Mouse (Mus musculus) left cerebral cortex, postnatal 10 days (tissue): Measurements from ENCODE around the gene Nhsl2. TPM values are rescaled to one million over a fixed set of nuclear protein-coding genes. Genes with fewer than 3 reads are reported as not detected.

Experiments
- DNase-seq, 2 experiments: peaks; one replicate each; pipeline ENCODE4 v3.0.0; 2021 to 2022; ENCODE audit warnings: low spot score in 2 of 2, mixed read lengths in 1 of 2; ENCODE audit errors: extremely low spot score in 1 of 2
- intact Hi-C: fragments of 180-260 bp; cut with DNase I; formaldehyde crosslinking; loops from one replicate; pipeline ENCODE4 v1.15.1; 2025
- total RNA-seq, 2 experiments: library from RNA; stranded (reverse); gene quantifications; 2 replicates each; pipeline ENCODE4 v1.2.3; 2021

Gene Nhsl2
- total RNA-seq, 2 experiments from 2014 or later = 20.2 to 21.7 TPM

DNA sequence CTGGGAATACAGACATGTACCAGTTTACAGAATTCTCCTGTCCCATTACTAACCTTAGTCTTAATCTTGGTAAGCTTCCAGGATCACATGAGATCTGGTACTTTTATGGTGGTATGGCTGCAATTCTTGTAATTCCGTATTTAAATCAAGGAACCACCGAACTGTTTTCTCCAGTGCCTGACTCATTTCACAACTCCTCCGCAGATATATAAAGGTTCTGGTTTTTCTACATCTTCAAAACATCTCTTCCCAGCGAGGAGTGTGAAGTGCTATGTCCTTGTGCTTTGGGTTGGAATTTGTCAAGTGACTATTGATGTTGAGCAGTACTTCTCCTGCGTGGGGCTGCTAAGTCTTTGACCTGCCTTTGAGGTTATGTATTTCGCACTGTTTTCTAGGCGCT, 44.6 kb downstream of the Nhsl2 start:
- no peak for DNase-seq
- intact Hi-C loops = no loop called here

DNA sequence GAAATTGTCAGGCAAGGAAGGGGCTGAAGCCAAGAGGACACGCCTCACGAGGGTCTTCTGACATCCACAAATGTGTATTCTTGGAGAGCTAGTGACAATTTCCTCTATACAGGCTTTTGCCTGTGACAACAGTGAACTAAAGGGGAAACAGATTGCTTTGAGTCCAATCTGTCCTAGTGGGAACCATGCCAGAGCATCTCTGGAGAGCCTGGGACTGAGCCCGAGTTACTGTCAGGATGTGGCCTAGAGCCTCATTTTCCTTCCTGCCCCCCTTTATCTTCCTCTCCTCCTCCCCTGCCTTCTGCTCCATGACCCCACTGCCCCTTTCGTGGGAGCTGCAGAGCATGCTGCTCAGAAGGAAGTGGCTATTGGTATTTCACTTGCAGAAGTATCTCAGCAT, 49.2 kb downstream of the Nhsl2 start:
- intact Hi-C loops = no loop called here

DNA sequence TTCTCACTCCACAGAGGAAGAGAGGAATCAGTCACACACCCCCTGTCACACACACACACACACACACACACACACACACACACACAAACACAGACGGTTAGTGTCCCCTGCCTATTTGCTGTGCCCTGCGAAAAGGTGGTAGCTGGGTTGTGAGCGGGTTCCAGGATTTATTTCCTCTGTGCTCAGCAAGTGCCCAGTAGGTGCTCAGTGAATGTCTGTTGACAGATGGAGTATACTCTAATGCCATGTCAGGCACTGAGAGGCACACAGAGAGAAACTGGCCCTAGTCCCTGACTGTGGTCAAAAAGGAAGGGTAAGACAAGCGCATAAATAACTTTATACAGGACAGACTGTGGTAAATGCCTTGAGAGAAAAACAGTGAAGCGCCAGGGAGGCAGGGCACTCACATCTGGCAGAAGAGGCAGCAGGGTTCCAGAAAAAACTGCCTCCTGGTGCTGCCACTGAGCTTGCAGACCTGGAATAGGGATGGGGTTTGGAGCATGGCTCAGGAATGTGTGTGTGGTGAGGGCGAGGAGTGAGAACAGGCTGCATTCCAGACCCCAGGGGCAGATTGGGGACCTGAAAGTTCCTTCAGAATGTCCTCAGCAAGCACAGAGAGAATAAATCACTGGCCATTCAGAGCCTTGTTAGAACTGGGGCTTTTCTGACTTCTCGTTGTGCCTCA, 52.8 kb downstream of the Nhsl2 start:
- DNase-seq = no peak
- intact Hi-C loops = no loop called here

More for the DNA sequence above, 49.2 kb downstream of the Nhsl2 start:
- DNase-seq = no peak

DNA sequence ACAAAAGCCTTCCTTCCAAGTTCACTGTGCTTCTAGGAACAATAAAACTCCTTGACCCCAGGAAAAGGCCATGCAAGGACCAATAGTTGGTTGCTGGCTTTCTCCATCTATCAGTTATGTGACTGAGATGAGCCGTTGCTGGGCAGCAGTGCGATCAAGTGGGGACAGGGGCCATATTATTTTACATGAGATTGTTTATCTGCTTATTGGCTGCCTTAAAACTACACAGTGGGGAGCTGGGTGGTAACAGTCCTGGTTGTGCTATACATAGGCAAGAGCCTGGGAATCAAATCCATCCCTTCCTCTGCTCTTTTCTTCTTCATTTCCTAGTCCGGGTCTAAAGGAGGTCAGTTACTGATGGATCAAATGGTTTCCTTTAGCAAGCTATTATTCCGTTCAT, 53.4 kb downstream of the Nhsl2 start:
- intact Hi-C loops = no loop called here
- DNase-seq = no peak

DNA sequence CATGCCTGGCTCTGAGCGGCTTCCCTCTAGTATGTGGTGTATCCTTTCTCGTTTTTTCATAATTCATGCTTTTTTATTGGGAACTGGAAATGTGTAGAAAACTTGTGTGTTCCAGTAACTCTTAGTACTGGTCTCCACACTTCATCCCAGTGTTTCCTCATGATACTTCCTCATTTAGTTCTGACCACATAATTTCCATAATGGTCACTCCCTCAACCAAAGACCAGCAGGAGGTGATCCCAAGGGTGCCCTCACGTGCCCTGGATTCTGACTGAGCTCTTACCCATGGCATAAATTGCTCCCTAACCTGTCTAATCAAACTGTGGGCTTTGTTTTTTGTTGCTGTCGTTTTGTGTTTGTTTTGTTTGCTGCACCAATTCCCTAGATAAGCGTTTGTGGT, 58.1 kb downstream of the Nhsl2 start:
- intact Hi-C loops = no loop called here
- no peak for DNase-seq

DNA sequence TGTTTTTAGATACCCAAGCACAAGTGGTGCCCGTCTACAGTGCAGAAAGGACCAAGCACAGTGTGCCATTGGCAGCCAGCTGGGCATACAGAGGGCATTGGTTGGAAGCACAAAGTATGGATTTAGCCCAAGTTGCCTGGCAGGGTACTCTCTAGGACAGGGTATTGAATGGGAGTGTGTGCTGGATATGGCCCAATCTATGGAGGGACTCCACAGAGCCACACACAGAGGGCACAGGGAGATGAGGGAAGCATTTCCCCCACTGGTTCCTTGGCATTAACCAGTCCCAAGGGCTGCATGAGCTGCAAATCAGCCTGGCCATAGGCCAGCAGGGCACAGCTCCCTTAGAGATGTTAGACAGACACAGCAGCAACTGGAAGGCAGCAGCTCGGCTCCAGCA, 79.9 kb downstream of the Nhsl2 start:
- intact Hi-C loops = no loop called here
- no peak for DNase-seq

DNA sequence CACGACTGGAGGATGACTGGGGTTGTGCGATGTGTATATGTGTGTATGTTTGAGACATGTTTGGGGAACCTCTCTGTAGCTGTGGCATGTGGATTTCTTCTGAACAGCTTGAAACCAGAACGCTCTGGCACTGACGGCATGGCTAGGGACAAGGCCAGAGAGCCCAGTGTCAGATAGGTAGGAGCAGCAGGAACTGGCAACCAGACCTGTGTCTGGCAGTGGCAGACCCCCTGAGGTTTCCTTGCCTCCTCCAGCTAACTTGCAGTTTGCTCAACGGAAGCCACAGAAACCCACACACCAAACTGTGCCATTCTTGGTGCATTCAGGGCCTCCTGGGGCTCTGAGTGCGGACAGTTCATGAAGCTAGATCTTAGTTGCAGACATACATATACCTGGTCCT, 81.1 kb downstream of the Nhsl2 start:
- intact Hi-C loops = no loop called here
- no peak for DNase-seq

DNA sequence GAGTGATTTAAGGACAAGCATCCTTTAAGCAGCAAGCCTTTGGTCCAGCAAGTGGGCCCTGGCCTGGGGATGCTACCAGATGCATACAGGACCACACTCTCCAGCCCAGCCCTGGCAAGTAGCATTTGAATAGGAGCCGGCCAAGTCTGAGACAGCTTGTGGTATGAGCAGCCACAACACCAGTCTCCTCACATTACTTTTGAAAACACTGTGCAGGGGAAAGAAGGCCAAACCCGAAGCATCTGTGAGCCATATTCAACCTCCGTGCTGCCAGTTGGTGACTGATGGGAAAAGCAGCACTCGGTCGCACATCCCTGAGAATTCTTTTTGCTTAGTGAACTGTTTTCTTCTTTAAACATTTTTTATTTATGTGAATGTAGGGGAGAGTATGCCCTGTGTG, 81.8 kb downstream of the Nhsl2 start:
- DNase-seq = no peak
- intact Hi-C loops = no loop called here

DNA sequence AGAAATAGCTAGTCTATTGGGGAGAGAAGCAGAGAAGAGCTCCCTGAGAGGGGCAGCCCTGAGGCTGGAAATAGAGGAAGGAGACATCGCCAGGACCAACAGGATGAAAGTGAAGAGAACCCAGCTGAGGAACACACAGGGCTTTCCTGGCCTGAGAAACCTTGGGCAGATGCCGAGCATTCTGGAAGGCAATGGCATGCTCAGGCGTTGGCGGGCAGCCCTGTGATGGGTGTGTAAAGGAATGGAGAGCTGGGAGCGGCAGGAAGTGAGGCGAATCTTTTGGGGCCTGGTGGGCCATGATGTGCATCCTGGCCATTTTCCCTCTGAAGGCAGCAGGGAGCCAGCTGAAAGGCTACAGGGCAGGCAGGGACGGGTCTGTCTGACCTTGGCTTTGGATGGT, 83.1 kb downstream of the Nhsl2 start:
- intact Hi-C loops = no loop called here
- peak in 1 of 2 experiments; percentile 59 for DNase-seq

DNA sequence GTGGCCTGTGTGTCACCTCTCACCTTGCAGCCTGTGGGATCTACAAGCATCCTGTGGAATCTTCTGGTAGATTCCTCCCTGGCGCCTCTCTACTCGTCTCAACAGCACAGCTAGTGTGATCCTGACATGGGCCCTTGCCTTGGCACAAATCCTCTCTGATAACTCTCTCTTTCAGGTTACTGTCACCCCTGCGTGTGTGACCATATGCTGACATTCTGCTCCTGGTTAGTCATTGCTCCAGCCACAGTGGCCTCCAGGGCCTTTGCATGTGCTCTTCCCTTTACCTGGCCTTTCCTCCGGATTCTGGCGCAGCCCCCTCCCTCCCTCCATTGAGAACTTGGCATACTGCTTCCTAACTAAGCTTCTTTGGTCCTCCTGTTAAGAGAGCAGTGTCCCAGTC, 84.2 kb downstream of the Nhsl2 start:
- no peak for DNase-seq
- intact Hi-C loops = no loop called here

DNA sequence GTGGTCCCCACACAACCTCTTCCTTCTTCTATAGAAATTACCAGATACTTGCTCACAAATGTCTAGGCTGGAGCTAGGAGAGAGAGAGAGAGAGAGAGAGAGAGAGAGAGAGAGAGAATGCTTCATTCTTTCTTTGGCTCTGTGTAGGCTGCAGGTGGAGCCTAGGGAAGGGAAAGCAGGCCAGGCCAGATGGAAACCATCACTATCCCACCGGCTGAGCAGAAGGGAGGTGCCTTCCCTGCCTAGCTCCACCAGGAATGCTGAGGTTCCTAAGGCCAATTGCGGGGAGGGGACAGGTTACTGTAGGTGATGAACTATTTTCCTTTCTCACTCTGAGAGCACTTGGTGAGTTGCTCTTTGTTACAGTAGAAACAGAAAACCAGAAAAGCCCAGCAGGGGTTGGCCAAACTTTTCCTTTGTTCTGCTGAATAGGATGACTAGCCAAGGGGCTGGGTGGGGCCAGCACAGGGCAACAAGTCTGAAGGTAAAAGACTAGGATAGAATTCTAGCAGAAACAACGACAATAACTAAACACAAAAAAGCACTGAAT, 86.2 kb downstream of the Nhsl2 start:
- DNase-seq = no peak
- intact Hi-C loops = loop anchor here (5.0 kb wide), 1 partner anchor 118 kb away; no protein-coding TSS in a partner anchor

DNA sequence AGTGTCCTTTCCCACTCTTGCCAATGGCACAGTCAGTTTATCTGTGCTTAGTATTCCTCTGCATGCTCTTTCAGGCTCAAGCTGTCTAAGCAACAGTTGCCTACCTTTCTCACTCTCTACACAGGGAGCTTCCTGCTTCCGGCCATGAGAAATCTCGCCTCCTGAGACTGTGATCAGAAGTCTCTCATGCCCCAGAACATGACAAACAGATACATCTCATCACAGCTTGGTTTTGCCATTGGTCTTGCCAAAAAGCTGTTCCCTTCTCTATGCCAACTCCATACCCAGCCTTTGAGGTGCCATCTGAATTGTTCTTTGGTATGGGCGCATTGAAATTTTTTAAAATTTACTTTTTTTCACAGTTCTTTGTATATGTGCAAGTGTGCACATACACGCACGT, 90.3 kb downstream of the Nhsl2 start:
- intact Hi-C loops = loop anchor here (5.0 kb wide), 1 partner anchor 122 kb away; no protein-coding TSS in a partner anchor
- DNase-seq = no peak

DNA sequence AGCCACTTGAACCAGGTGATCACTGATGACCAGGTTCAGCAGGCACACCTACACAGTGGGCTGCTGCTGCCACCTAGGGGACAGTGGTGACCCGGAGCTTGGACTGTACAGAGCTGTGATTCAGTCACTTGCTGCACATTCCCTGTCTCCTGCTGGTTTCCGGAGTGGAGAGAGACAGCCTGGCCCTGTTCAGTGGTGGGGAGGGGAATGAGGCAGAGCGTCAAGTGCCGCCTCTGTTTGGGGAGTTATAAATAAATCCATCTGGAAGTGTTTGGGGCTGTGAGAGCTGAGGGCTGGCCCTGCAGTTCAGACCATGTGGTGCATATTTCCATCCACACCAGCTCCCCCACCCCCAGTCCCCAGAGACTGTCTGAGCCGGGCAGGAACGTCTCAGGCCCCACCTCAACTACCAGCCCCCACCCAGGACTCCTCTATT, 93.3 kb downstream of the Nhsl2 start:
- DNase-seq = peak; percentile 45 to 75
- intact Hi-C loops = no loop called here

DNA sequence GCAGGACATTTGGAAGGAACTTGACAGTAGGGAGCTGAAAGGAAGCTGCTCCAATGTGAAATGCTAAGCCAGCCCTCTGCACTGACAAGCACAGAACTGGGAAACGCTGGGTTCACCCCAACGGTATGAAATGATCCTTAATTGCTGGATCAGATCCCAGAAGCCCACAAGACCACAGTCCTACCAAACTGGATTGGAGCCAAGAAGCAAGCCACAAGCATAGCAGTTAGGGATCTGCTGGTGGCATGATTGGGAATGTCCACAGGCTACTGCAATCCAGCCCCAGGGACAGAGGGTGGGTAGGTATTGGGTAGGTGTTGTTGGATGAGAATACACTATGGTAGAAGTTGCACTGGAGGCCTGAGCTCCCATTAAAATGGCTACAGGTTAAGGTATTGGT, 94.6 kb downstream of the Nhsl2 start:
- intact Hi-C loops = no loop called here
- DNase-seq = no peak

DNA sequence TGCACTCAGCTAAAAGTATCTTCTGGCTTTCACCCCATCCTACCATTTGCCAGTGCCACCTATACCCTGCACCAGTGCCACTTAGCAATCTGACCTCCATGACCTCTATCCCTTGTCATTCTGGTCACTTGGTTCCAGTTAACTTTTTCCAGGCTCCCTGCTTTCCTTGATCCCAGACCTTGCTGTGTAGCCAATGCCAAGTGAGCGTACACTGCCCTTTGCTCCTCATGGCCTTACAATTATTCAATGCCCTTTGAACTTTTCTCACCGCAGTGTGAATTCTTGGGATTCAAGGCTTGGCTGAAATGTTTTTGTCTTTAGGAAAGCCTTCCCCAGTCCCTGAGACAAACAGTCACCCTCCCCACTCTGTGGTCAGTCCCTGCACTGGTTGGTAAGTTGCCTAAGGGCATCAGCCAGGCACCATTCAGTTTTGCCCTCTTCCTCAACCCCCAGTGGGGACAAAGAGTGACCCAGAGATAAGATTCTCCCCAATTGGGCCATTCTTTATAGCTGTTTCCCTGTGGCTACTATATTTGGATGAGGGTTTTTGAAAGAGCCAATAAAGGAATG, 95.7 kb downstream of the Nhsl2 start:
- intact Hi-C loops = no loop called here

DNA sequence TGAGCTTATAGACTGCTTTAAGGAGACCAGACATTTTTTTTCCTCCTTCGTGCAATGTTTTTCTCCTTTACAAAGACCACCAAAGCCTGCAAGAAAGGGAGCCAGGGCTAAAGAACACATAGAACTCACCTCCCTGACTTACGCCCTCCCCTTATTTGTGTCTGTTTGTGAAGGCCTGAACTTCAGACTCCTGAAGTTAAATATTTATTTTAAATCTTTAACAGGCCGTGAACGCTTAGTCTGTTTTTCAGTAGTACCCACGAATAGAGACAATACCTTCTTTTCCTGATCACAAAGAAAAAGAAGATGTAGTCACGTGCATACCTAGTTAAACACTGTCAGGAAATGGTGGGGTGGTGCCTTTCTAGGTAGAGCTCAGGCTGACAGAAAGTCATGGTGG, 103.3 kb downstream of the Nhsl2 start:
- DNase-seq = no peak
- intact Hi-C loops = no loop called here

More for the DNA sequence above, 95.7 kb downstream of the Nhsl2 start:
- DNase-seq = no peak

DNA sequence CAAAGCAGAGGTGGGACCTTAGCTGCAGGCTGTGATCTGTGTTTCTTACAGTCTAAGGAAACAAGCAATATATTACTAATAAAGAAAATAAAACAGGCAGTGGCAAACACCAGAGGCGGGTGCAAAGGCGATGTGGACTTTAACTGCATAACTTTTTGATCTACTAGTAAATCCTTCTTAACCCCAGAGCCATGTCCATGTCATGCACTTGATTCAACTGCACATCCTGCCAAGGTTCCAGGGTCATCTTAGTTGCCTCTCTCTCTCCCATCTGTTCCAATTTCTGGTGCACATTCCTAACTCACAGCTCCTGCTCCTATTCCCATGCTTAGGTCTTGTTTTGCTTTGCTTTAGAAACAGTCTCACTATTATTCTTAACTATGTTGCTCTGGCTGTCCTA, 104.1 kb downstream of the Nhsl2 start:
- intact Hi-C loops = no loop called here
- no peak for DNase-seq

DNA sequence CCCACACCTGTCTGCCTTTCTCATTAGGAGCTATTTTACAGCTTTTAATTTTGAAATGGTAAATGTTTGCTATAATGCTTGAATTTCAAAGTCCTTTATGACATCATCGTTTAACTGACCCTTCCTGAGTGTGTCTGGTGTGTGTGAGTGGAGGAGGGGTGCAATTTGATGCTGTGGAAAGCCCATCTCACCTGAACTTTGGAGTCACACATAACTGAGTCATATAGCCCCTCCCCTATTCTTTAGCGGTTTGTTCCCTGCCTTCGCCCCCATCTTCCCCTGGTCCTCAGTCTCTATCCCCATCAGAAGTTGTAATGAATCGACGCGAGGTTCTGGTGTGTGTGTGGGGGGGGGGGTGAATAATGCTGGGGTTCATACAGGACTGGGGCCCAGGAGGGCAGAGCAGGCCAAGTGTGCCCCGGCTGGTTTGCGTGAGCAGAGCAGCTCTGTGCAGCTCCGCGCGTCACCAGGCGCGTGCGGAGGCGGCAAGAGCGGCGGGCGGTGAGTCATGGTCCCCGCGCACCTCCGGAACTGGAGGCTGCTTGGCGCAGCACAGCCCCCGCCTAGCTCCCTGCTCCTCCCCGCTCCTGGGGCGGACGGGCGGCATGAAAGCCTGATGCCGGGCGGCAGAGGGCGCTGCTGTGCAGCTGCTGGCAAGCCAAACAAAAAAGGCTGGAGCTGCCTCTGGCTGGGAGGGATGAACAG, 104.8 kb downstream of the Nhsl2 start:
- DNase-seq = peak; percentile 71 to 90
- intact Hi-C loops = no loop called here

DNA sequence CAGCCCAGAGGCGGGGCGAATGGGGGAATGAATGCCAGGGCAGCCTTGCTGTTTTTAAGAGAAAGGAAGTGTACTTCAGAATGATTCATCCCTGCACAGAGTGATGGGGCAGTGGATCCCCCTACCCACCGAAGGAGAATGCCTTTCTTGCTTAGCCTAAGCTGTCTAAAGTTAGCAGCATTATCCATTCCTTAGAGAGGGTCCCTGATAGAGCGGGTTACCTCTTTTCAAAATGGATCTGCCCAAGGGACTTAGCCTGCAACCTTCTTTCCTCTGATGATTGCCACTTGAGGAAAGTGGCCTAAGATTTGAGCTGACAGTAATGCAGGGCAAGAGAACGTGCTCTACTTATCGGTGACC, 105.3 kb downstream of the Nhsl2 start:
- intact Hi-C loops = no loop called here
- no peak for DNase-seq

DNA sequence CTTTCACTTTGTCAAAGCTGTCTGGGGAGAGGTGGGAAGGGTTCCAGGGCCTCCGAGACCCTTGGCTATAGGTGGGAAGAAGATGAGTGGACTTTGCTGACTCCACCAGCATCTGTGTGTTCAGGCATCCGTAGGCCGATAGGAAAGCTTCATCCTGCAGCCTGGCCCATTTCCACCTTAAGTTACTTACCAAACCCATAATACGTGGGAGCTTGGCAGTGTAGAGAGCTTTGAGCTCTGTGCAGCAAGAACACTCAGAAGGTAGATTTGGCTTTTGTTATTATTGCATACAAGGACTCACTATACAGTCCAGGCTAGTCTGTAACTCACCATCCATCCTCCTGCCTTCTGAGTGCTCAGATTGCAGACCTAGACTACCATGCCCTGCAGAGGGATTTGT, 112.7 kb downstream of the Nhsl2 start:
- intact Hi-C loops = no loop called here
- no peak for DNase-seq
